Mouse (Mus musculus) c-Kit-positive CD71-positive TER-119-negative erythroid progenitor cells, embryonic 14.5 days (primary cell): ENCODE data around the gene Slc26a6.

Experiments
- DNase-seq: peaks from one replicate; pipeline ENCODE4 v3.0.0-alpha.2; 2013; ENCODE audit warnings: low read depth

Slc26a6 gene

GRCm38 (mm10) chr9:108955846-108956245 is 102.8 kb downstream of the Slc26a6 start:
- no peak for DNase-seq
